Mouse (Mus musculus): ENCODE data around the gene Rras. TPM values are rescaled to one million over a fixed set of nuclear protein-coding genes. Genes with fewer than 3 reads are reported as not detected.

Gene Rras
- polyA plus RNA-seq, 1 experiment from 2014 or later: 18.3 TPM

DNA sequence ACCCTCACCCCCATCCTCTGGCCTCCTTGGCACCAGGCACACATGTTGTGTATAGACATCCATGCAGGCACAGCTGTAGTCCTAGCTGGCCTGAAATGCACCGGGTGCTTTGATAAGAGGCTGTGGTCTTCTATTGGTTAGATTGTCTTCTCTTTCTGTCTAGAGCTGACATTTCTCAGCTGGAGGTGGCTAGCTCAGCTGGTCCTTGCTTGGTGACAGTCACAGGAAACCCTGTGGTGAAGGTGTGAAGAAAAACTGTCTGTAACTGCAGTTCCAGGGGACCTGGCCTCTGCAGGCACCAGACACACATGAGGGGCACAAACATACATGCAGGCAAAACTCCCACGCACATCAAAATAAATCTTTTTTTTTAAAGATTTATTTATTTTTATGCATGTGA is 51.9 kb downstream of the Rras start:
- no peak for DNase-seq (ENCODE audit: low spot score)
- Histone ChIP-seq H3K4me3 (no peak overlapping the region), H3K4me1 (0 out of 2 replicates have a peak, but pooled peaks cover 2% of the 10 kb centered on the region), H3K27me3 (ENCODE audit: low read depth, poor library complexity, severe bottlenecking) (no peaks in the 10 kb centered on the region), H3K36me3 (peaks cover 22% of the 10 kb centered on the region), H3K9me3 (replicated peaks) (no peaks in the 10 kb centered on the region), H3K27ac (no peak overlapping the region)
- 95% methylated on average over 2 of the region's 2 CpGs for WGBS

Small RNA genes lying within 50 kb of the gene (microRNA-seq; reads per million reads assigned to microRNA genes)
- 0.88 reads per million for gene Mir7054

Other genes starting within 250 kb of the Rras start
- gene Nup62, start 201.9 kb upstream of the Rras start, polyA plus RNA-seq (2016; fragmentation: Nextera tagmentation; extraction: Ambion mirVana): 174 and 181 TPM in 2 replicates
- gene Il4i1, start 201.6 kb upstream of the Rras start, polyA plus RNA-seq (2016; fragmentation: Nextera tagmentation; extraction: Ambion mirVana): 0.89 and 0.94 TPM in 2 replicates
- 3.1 and 3.4 TPM in 2 replicates for gene Atf5, start 201.3 kb upstream of the Rras start, polyA plus RNA-seq (2016; fragmentation: Nextera tagmentation; extraction: Ambion mirVana)
- 96.4 and 99.6 TPM in 2 replicates for gene Akt1s1, start 169.0 kb upstream of the Rras start, polyA plus RNA-seq (2016; fragmentation: Nextera tagmentation; extraction: Ambion mirVana)
- gene Tbc1d17, start 168.9 kb upstream of the Rras start, polyA plus RNA-seq (2016; fragmentation: Nextera tagmentation; extraction: Ambion mirVana): 71.4 and 75.2 TPM in 2 replicates
- 37.5 and 43.1 TPM in 2 replicates for gene Pnkp, start 160.8 kb upstream of the Rras start, polyA plus RNA-seq (2016; fragmentation: Nextera tagmentation; extraction: Ambion mirVana)
- 434 and 504 TPM in 2 replicates for gene Ptov1, start 148.2 kb upstream of the Rras start, polyA plus RNA-seq (2016; fragmentation: Nextera tagmentation; extraction: Ambion mirVana)
- 140 and 145 TPM in 2 replicates for gene Med25, start 125.2 kb upstream of the Rras start, polyA plus RNA-seq (2016; fragmentation: Nextera tagmentation; extraction: Ambion mirVana)
- 14.8 and 20.0 TPM in 2 replicates for gene Fuz, start 121.9 kb upstream of the Rras start, polyA plus RNA-seq (2016; fragmentation: Nextera tagmentation; extraction: Ambion mirVana)
- gene Ap2a1, start 88.5 kb upstream of the Rras start, polyA plus RNA-seq (2016; fragmentation: Nextera tagmentation; extraction: Ambion mirVana): 78.7 and 85.3 TPM in 2 replicates
- gene Tsks, start 74.8 kb upstream of the Rras start, polyA plus RNA-seq (2016; fragmentation: Nextera tagmentation; extraction: Ambion mirVana): 0.14 and 0.18 TPM in 2 replicates
- gene Cpt1c, start 43.1 kb upstream of the Rras start, polyA plus RNA-seq (2016; fragmentation: Nextera tagmentation; extraction: Ambion mirVana): 11.4 and 18.8 TPM in 2 replicates
- gene Prmt1, start 31.4 kb upstream of the Rras start, polyA plus RNA-seq (2016; fragmentation: Nextera tagmentation; extraction: Ambion mirVana): 979 and 1,027 TPM in 2 replicates
- 74.7 and 75.0 TPM in 2 replicates for gene Irf3, start 20.3 kb upstream of the Rras start, polyA plus RNA-seq (2016; fragmentation: Nextera tagmentation; extraction: Ambion mirVana)
- 89.7 and 92.2 TPM in 2 replicates for gene Bcl2l12, start 19.2 kb upstream of the Rras start, polyA plus RNA-seq (2016; fragmentation: Nextera tagmentation; extraction: Ambion mirVana)
- gene Scaf1, start 1.6 kb upstream of the Rras start, polyA plus RNA-seq (2016; fragmentation: Nextera tagmentation; extraction: Ambion mirVana): 47.8 and 50.6 TPM in 2 replicates
- gene Prr12, start 34.9 kb downstream of the Rras start, polyA plus RNA-seq (2016; fragmentation: Nextera tagmentation; extraction: Ambion mirVana): 16.3 and 18.1 TPM in 2 replicates
- gene Nosip, start 44.5 kb downstream of the Rras start, polyA plus RNA-seq (2016; fragmentation: Nextera tagmentation; extraction: Ambion mirVana): 80.4 and 81.2 TPM in 2 replicates
- gene Prrg2, start 44.7 kb downstream of the Rras start, polyA plus RNA-seq (2016; fragmentation: Nextera tagmentation; extraction: Ambion mirVana): 16.8 and 24.8 TPM in 2 replicates
- 175 and 210 TPM in 2 replicates for gene Rcn3, start 74.3 kb downstream of the Rras start, polyA plus RNA-seq (2016; fragmentation: Nextera tagmentation; extraction: Ambion mirVana)
- 5.2 and 7.8 TPM in 2 replicates for gene Fcgrt, start 85.9 kb downstream of the Rras start, polyA plus RNA-seq (2016; fragmentation: Nextera tagmentation; extraction: Ambion mirVana)
- gene Rps11, start 106.5 kb downstream of the Rras start, polyA plus RNA-seq (2016; fragmentation: Nextera tagmentation; extraction: Ambion mirVana): 1,846 and 2,302 TPM in 2 replicates
- gene Rpl13a, start 110.8 kb downstream of the Rras start, polyA plus RNA-seq (2016; fragmentation: Nextera tagmentation; extraction: Ambion mirVana): 1,210 and 1,327 TPM in 2 replicates
- not detected in 2 replicates for gene Gm45713, start 118.3 kb downstream of the Rras start, polyA plus RNA-seq (2016; fragmentation: Nextera tagmentation; extraction: Ambion mirVana)
- 1.4 and 1.5 TPM in 2 replicates for gene Flt3l, start 118.5 kb downstream of the Rras start, polyA plus RNA-seq (2016; fragmentation: Nextera tagmentation; extraction: Ambion mirVana)
- gene Pih1d1, start 136.3 kb downstream of the Rras start, polyA plus RNA-seq (2016; fragmentation: Nextera tagmentation; extraction: Ambion mirVana): 105 and 109 TPM in 2 replicates
- gene Aldh16a1, start 136.6 kb downstream of the Rras start, polyA plus RNA-seq (2016; fragmentation: Nextera tagmentation; extraction: Ambion mirVana): 54.2 and 63.7 TPM in 2 replicates
- gene Slc17a7, start 146.0 kb downstream of the Rras start, polyA plus RNA-seq (2016; fragmentation: Nextera tagmentation; extraction: Ambion mirVana): 0.06 TPM in 1 of 2 replicates, not detected in the other
- not detected in 2 replicates for gene Gfy, start 161.6 kb downstream of the Rras start, polyA plus RNA-seq (2016; fragmentation: Nextera tagmentation; extraction: Ambion mirVana)
- not detected in 2 replicates for gene Pth2, start 163.0 kb downstream of the Rras start, polyA plus RNA-seq (2016; fragmentation: Nextera tagmentation; extraction: Ambion mirVana)
- gene Ccdc155, start 186.9 kb downstream of the Rras start, polyA plus RNA-seq (2016; fragmentation: Nextera tagmentation; extraction: Ambion mirVana): 0.45 and 0.68 TPM in 2 replicates
- gene Dkkl1, start 194.2 kb downstream of the Rras start, polyA plus RNA-seq (2016; fragmentation: Nextera tagmentation; extraction: Ambion mirVana): 0.21 and 0.41 TPM in 2 replicates
- gene Tead2, start 197.8 kb downstream of the Rras start, polyA plus RNA-seq (2016; fragmentation: Nextera tagmentation; extraction: Ambion mirVana): 435 and 481 TPM in 2 replicates
- 1.1 and 1.2 TPM in 2 replicates for gene Cd37, start 221.2 kb downstream of the Rras start, polyA plus RNA-seq (2016; fragmentation: Nextera tagmentation; extraction: Ambion mirVana)
- 0.24 and 0.49 TPM in 2 replicates for gene Slc6a16, start 223.1 kb downstream of the Rras start, polyA plus RNA-seq (2016; fragmentation: Nextera tagmentation; extraction: Ambion mirVana)

All from limb, embryonic 10.5 days (tissue).